Mouse (Mus musculus) MEL (cell line): ENCODE measurements around the gene Lhfpl3.

Experiments
- CHD1 ChIP-seq: IDR thresholded peaks from 2 replicates; pipeline ENCODE4 v1.6.1; 2012; ENCODE audit warnings: low read depth, mild to moderate bottlenecking, inconsistent platforms, low read length, improper control_type of control experiment
- CHD2 ChIP-seq: IDR thresholded peaks from 2 replicates; pipeline ENCODE4 v1.6.1; 2011; ENCODE audit warnings: low read length, improper control_type of control experiment
- CTCF ChIP-seq, 3 experiments: IDR thresholded peaks in 2 of 3; conservative IDR thresholded peaks in 1 of 3; 2 replicates each; pipeline ENCODE4 v1.5.1; 2011 to 2012; ENCODE audit warnings: low read length in 3 of 3, low read depth in 2 of 3, mild to moderate bottlenecking in 2 of 3, improper control_type of control experiment in 1 of 3, inconsistent platforms in 1 of 3, mixed read lengths in 1 of 3, moderate library complexity in 1 of 3; ENCODE audit not compliant: control insufficient read depth in 1 of 3, insufficient read depth in 1 of 3, poor library complexity in 1 of 3, severe bottlenecking in 1 of 3
- EP300 ChIP-seq, 2 experiments: IDR thresholded peaks; 2 replicates each; pipeline ENCODE4 v1.6.1; 2011; ENCODE audit warnings: improper control_type of control experiment in 2 of 2, low read length in 2 of 2, low read depth in 1 of 2, mild to moderate bottlenecking in 1 of 2
- MAZ ChIP-seq: IDR thresholded peaks from 2 replicates; pipeline ENCODE4 v1.6.1; 2012; ENCODE audit warnings: low read depth, mild to moderate bottlenecking, inconsistent platforms, low read length, improper control_type of control experiment
- NRF1 ChIP-seq: IDR thresholded peaks from 2 replicates; pipeline ENCODE4 v1.6.1; 2014; ENCODE audit warnings: low read depth, mild to moderate bottlenecking, inconsistent platforms, low read length, improper control_type of control experiment, moderate library complexity; ENCODE audit not compliant: poor library complexity, insufficient read depth, severe bottlenecking
- POLR2A ChIP-seq, 2 experiments: IDR thresholded peaks; 2 replicates each; pipeline ENCODE4 v1.6.1; 2011 to 2012; ENCODE audit warnings: low read length in 2 of 2, mild to moderate bottlenecking in 2 of 2, control low read depth in 1 of 2, improper control_type of control experiment in 1 of 2, low read depth in 1 of 2, moderate library complexity in 1 of 2; ENCODE audit not compliant: control insufficient read depth in 1 of 2, insufficient read depth in 1 of 2, poor library complexity in 1 of 2

DNA sequence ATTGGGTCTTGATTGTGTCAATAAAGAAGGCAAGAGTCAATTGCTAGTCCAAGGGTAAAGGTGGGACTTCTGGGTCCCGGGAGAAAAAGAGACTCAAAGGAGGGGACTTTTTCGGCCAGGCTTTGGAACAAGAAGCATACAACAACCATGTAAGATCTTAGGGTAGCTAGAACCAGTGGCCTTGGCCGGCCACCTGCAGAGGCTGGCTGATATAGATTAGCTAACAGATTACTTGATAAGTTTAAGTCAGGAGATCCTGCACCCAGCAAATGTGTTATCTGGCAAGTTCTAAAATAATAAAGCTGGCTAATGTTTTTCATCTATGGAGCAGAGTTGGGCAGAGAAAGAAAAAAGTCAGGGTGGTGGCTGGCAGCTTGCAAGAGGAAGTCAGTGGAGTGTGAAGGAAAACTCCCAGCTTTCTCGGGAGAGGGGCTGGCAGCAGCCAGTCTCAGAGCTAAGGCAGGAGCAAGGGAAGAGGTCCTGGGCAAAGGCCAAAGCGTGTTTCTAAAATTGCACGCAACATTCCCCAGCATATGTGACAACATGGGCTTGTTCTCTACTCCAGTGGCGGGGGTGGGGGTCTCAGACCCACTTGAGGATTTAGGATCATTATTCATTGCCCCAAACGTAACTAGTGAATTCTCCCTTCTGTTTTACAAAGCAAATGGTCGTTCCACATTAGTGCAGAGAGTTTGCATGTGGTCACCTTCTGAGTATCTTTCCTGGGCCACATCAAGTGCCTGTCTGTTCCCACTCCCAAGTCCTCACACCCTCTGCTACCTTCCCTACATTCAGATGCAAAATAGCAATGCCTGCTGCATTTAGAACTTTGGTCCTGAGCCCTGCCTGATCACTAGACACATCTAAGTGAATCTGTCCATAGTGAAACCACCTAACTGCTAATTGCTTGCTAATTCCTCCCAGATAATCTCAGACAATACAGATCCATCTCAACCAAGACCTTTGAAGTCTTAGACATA, 504.3 kb downstream of the Lhfpl3 start:
- TF ChIP-seq NRF1, result no peak
- TF ChIP-seq MAZ, result no peak
- TF ChIP-seq CTCF (IDR thresholded peaks at IDR 0.05 in 2 of 3, conservative IDR thresholded peaks at IDR 0.05 in 1 of 3; ENCODE audit: control insufficient read depth in 1 of 3, insufficient read depth in 1 of 3, low read depth in 2 of 3, low read length in 3 of 3, poor library complexity in 1 of 3, severe bottlenecking in 1 of 3), result no peak
- TF ChIP-seq EP300 (IDR thresholded peaks at IDR 0.05; ENCODE audit: low read depth in 1 of 2, low read length in 2 of 2), result no peak
- no peak for TF ChIP-seq CHD1
- TF ChIP-seq POLR2A (IDR thresholded peaks at IDR 0.05; ENCODE audit: control insufficient read depth in 1 of 2, insufficient read depth in 1 of 2, low read depth in 1 of 2, low read length in 2 of 2, poor library complexity in 1 of 2), result no peak
- TF ChIP-seq CHD2, result no peak
